Mouse (Mus musculus): ENCODE measurements around the gene Raver1.
"Not testable (repeated sequence)": the region's sequence is repeated elsewhere in the genome, so short reads cannot be mapped to it uniquely, and the experiment has no call there.

The Raver1 gene

DNA sequence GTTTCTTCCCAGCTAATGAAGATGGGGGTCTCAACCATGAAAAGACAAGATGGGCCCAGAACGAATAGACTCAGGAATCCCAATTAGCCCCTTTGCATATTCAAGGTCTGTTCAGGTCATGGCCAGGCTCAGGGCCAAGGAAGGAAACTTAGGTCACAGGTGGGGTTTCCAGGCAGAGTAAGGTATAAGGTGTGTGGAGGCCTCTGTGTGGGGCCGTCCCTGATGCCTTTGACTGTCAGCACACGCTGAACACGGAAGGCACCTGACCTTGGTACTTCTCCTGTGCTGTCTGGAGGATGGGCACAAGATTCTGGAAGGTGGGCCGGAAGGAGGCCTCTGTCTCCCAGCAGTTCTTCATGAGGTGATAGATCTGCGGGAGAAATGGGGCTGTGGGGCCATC, 13.0 kb upstream of the Raver1 start:
- DNase-seq = no peak

DNA sequence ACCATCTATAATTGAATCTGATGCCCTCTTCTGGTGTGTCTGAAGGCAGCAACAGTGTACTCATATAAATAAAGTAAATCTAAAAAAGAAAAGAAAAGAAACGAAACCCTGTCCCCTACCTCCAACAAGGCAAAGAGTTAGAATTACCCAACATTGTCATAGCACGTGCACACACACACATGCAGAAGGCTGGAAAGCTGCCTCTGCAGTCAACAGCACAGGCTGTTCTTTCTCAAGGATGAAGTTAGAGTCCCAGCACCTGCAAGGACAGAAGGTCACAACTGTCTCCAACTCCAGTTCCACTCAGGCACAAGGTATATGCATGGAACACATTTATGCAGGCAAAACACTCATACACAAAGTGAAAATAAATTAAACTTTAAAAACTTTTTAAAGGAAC, 10.3 kb upstream of the Raver1 start:
- no peak for DNase-seq

- DNase-seq = no peak
Measured at GRCm38 (mm10) chr9:21100447-21101161, 8.8 kb upstream of the Raver1 start.

GRCm38 (mm10) chr9:21097793-21098192, 6.0 kb upstream of the Raver1 start:
- DNase-seq = no peak

DNA sequence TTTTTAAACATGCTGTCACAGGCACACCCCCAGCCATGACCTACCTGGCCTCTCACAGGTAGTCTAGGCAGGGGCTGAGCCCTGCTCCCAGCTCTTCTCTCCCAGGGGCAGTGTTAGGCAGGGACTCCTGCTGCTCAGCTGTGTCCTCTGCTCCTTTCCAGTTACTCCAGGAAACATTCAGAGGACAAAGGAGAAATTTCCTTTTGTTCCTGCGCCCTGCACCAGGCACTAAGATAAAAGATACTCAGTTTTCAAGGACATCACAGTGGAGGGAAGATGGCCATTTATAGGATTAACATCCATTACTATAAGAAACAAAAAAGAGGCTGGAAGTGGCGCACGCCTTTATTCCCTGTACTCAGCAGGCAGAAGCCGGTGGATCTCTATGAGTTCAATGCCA, 4.2 kb upstream of the Raver1 start:
- no peak for DNase-seq

DNA sequence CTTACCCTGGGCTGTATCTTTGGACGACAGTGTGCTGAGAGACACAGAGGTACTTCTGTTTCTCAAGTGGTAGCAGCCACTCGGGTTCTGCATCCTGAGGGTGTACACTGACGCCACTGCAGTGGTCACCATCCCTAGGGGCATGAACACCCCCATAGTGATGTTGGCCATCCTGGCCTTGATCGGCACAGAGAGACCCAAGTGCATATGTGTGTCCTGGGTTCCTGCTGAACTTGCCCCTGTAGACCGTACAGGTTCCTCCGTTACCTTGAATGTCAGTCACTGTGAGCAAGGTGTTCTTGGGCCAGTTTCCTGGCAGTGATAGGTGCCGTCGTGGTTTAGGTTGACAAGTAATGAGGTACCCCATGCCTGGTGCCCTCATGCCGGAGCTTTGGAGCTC, 1.6 kb upstream of the Raver1 start:
- DNase-seq = no peak

DNA sequence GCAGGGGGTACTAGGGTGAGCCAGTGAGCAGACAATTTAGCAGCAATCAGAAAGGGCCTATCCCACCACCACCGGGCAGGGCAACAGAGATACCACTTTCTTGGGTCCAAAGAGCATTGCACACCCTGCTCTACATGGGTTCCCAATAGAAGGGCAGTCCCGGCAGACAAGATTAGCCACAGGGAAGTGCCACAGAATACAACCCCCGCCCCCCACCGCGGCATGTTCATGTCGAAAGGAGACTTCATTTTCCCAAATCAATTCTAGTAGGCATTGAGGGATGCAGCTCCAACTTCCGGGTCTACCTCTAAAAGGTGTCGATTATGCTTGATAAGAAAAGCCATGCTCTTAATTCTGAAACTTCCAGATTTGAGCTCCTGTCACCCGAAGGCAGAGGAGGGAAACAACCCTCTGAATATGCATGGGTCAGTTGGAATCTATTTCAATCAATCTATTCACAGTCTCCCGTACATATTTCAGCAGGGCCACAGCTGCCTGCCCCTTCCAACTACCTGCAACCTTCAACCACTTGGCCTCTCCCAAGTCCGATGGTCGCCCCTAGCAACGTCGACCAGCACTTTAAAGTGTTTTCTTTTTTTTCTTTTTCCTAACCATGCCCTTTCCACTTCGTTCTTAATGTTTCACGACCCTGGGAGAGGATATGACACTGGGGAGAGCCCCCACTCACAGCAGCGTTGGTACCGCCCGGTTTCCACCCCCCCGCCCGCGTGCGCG, 669 bp downstream of the Raver1 start:
- no peak for DNase-seq

DNA sequence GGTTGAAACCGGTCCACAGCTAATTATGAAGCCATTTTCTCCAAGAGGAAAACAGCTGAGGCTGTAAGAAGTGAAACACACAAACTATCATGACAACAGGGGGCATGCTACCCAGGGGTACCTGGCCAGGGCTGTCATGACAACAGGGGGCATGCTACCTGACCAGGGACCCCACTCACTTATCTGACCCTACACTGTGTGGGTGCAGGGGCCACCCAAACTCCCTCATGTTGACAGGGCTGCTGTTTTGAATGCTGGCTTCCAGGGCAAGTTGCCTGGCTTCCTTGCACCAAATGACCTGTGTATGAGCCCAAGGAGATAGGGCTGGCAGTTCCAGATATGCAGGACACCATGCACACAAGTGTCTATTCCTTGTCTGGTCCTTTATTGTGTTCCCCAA, 1.3 kb downstream of the Raver1 start:
- no peak for DNase-seq

DNA sequence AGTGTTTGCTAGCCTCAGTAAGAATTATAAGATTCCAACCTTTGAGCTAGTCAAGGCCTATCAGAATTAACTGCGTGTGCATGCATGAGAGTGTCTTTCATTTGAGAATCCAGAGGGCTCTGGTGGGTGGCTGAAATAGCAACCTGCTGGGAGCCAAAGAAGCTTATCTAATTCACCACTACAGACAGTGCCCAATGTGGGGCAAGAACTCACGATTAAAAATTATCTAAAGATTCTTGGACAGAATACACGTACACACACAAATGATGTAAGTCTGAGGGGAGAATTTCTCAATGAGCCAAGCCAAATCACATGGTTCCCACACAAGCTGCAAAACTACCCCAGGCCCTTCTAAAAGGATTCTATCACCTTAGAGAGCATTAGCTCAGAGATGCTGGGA, 8.5 kb downstream of the Raver1 start:
- DNase-seq = no peak

- DNase-seq = no peak
Measured at GRCm38 (mm10) chr9:21081127-21081526, 10.7 kb downstream of the Raver1 start.

DNA sequence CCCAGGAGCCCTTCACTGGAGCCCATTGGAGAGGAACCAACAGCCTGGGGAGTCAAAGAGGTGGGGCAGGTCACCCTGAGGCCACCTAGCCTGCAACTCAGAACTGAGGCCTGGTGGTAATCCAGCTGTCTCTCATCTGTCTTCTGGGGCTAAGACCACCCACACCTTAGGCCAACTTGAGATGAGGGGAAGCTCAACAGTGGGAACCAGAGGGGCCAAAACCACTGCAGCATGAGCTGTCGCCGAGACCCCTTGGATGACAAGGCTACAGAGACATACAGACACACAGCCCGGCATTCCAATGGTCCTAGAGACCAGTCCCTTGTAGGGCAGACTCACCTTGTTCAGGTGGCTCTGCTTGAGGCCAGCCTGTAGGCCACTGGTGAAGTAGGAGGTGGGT, 16.2 kb downstream of the Raver1 start:
- no peak for DNase-seq

GRCm38 (mm10) chr9:21074173-21074572, 17.6 kb downstream of the Raver1 start:
- no peak for DNase-seq

DNA sequence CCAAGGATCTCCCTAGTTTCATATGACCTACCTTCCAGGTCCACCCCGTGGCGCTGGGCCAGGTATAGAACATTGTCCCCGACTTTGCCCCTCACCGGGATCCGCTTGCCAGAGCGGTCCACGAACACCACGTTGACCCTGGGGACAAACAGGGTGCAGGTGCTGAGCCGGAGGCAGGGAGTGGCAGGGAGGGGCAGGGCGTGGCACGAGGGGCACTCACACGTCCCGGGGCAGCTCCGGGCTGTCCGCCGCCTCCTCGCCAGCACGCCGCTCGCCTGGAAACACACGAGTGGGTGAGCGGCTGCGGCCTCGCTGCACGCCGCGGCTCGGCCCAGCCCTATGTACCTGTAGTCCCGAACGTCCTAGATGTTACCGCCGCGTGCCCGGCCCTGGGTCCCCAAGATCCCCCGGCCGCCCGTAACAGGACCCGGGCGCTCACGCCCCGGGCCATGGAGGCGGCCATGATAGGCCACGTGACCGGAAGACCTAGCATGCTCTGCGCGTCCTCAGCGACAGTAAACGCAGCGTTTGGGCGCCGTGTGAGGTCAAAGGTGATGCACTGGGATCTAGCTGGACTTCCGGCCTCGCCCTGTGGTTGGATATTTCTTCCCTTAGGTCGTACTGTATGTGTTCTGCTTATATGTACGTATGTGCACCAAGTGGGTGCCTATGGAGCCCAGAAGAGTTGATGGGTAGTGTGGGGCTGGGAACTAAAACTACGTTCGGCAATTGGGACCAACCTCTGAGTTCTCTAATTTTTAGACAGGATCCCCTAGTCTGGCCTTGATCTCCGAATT, 18.6 kb downstream of the Raver1 start, which contains the start of the genes Gm49373 and Fdx1l:
TSS of gene Gm49373 (minus strand) at position 53 of the 797 bp plus-strand sequence.
TSS of gene Fdx1l (minus strand) at position 571 of the 797 bp plus-strand sequence.
- DNase-seq = peak; percentile 94

DNA sequence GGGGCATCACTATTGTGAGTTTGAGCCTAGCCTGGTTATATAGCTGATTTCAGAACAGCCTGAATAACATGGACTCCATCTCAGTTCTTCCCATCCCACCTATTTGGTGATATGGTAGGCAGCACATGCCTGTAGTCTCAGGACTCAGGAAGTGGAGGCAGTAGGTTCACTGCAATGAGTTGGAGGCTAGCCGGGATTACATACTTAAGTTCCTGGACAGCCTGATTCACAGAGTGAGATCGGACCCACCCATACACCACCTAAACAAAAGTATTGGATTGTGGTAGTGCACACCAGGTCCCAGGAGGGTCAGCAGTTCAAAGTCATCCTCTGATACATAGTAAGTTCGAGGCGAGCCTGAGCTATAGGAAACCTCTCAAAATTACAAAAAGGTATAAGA, 19.2 kb downstream of the Raver1 start:
- no peak for DNase-seq

DNA sequence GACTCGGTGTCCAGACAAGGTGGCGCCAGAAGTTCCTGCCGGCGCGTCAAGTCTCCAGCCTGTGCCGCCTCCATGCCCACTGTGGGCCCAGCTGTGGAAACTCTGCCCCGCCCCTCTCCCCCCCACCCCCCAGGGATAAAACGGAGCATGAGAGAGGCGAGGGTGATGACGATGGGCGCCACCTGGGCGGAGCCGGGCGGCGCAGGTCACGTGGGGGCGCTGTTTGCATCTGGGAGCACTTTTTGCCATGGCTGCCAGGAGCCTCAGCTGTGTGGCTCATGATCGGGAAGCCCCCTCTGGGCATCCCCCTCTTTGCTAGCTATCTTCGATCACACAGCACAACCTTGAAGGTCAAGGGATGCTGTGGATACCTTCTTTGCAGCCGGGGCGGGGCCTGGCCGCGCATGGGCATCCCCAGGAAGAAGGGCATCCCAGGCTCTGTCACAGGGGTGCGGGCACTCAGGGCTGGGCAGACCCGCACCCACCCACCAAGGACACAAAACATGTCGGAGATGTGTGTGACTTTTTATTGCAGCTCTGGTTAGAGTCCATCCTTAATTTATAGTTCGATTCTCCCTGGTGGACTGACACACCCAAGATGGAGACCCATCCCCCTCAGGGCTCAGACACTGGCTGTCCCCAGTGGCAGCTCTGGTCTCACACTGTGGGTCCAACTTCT, 24.7 kb downstream of the Raver1 start, which contains the start of gene Zglp1:
TSS of gene Zglp1 (minus strand) at position 88 of the 679 bp plus-strand sequence.
- no peak for DNase-seq

DNA sequence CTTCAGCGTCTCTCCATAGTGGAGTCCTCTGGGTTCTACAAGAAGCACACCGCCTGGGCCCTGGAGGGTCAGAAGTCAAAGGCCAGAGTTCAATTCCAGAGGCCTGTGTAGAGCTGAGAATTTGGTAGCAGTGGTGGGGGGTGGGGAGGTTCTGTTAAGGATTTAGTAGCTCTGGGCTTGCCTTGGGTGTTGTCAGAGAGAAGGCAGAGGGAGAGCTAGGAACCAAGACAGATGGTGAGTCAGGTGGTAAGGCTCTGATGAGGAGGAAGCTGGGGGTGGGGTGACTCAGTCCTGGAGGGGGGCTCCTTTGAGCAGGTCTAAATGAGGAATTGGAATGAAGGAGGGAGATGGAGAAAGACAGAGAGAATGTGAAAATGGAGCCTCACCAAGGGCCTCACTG, 28.9 kb downstream of the Raver1 start:
- no peak for DNase-seq

- no peak for DNase-seq
Measured at GRCm38 (mm10) chr9:21051578-21051977, 40.2 kb downstream of the Raver1 start.

DNA sequence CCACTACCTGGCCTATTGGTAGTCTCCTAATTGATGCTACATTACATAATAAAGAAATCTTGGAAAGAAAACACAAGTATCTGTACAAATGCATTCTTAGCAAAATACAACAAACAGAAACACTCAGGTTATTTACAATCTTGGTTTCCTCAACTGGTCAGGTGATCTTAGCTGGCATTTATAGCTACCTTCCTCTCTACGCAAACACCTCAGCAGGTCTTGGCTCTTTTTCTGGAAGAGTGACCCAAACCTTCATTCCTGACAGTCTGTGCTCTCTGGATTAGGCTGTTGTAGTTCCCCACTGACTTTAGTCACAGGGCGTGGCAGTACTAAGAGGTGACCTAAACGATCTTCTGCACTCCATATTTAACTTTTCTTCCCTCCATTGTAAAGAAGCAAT, 46.6 kb downstream of the Raver1 start:
- no peak for DNase-seq

DNA sequence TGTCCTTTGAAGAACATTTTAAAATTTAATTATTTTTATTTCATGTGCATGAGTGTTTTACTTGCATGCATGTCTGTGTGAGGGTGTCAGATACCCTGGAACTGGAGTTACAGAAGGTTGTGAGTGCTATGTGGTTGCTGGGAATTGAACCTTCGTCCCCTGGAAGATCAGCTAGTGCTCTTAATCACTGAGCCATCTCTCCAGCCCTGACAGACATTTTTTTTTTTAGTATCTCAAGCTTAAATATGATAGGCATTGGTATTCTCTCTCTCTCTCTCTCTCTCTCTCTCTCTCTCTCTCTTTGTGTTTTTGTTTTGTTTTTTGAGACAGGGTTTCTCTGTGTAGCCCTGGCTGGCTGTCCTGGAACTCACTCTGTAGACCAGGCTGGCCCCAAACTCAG, 47.0 kb downstream of the Raver1 start:
- not testable (repeated sequence) for DNase-seq

GRCm38 (mm10) chr9:21043563-21043962, 48.2 kb downstream of the Raver1 start:
- no peak for DNase-seq

DNA sequence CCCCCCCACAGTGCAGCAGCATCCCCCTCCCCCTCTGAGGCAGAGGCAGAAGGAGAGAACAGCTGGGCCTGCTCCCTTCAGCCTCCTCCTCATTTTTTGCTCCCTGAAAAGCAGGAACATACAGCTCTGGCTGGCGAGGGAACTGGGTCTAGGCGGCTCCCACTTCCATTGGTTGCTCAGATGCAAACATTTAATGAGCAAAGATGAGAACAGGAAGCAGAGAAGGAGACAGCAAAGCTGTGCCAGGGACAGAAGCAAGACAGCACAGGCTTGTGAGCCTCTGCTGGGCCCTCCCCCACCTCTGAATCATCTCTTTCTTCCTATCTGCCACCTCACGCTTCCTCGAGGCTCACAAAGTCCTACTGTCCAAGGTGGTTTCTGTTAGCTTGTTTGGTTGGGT, 50.5 kb downstream of the Raver1 start:
- no peak for DNase-seq

GRCm38 (mm10) chr9:21039779-21040178, 52.0 kb downstream of the Raver1 start:
- DNase-seq = no peak

DNA sequence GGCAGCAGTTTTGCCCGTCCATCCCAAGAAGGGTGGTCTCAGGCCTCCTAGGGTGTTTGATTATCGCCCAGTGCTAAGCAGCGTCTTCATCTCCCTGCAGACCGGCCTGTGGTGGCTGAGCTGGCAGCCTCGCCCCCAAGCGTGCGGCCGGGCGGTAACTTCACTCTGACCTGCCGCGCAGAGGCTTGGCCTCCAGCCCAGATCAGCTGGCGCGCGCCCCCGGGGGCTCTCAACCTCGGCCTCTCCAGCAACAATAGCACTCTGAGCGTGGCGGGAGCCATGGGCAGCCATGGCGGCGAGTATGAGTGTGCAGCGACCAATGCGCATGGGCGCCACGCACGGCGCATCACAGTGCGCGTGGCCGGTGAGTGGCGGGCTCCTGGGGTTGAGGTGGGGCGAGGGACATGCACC, 54.3 kb downstream of the Raver1 start:
- DNase-seq = peak; percentile 73
